Mouse (Mus musculus) kidney, postnatal 14 days (tissue): ENCODE results near the gene Vmn1r188.
"Not testable (repeated sequence)": the region's sequence is repeated elsewhere in the genome, so short reads cannot be mapped to it uniquely, and the experiment has no call there.

ENCODE experiments used
- DNase-seq: peaks from one replicate; pipeline ENCODE4 v3.0.0; 2022; ENCODE audit warnings: mixed read lengths

The Vmn1r188 gene

GRCm38 (mm10) chr13:22084140-22084539, at the start of gene Vmn1r188:
Gene Vmn1r188 (plus strand): TSS chr13:22084440.
- DNase-seq, result not testable (repeated sequence)

- peak; percentile 52 for DNase-seq
These were observed 49.6 kb upstream of the Vmn1r188 start for GRCm38 (mm10) chr13:22034443-22035266.

GRCm38 (mm10) chr13:22035267-22036148, 48.7 kb upstream of the Vmn1r188 start, which contains the start of the genes Hist1h2ah and Hist1h2bk:
Gene Hist1h2ah (minus strand): TSS chr13:22035568.
Gene Hist1h2bk (plus strand): TSS chr13:22035870.
- peak; percentile 90 for DNase-seq

- no peak for DNase-seq
These were observed 47.9 kb upstream of the Vmn1r188 start for GRCm38 (mm10) chr13:22036149-22036956.

- no peak for DNase-seq
These were observed 47.3 kb upstream of the Vmn1r188 start for GRCm38 (mm10) chr13:22036986-22037385.

- no peak for DNase-seq
These were observed 46.8 kb upstream of the Vmn1r188 start for GRCm38 (mm10) chr13:22037415-22037814.

GRCm38 (mm10) chr13:22039364-22039763, 44.9 kb upstream of the Vmn1r188 start:
- no peak for DNase-seq

GRCm38 (mm10) chr13:22039951-22040463, 44.2 kb upstream of the Vmn1r188 start:
- no peak for DNase-seq

- DNase-seq, result no peak
These were observed 43.6 kb upstream of the Vmn1r188 start for GRCm38 (mm10) chr13:22040464-22041141.

- DNase-seq, result peak; percentile 95
These were observed 43.1 kb upstream of the Vmn1r188 start, which contains the start of gene Hist1h4i for GRCm38 (mm10) chr13:22041142-22041536. Gene Hist1h4i (minus strand): TSS chr13:22041362.

GRCm38 (mm10) chr13:22041651-22042567, 42.3 kb upstream of the Vmn1r188 start:
- no peak for DNase-seq

GRCm38 (mm10) chr13:22042568-22043502, 41.4 kb upstream of the Vmn1r188 start, which contains the start of the genes Hist1h2ag and Hist1h2bj:
Gene Hist1h2ag (minus strand): TSS chr13:22042944.
Gene Hist1h2bj (plus strand): TSS chr13:22043214.
- peak; percentile 95 for DNase-seq

GRCm38 (mm10) chr13:22043503-22044431, 40.5 kb upstream of the Vmn1r188 start:
- peak; percentile 28 for DNase-seq

GRCm38 (mm10) chr13:22044432-22045155, 39.6 kb upstream of the Vmn1r188 start:
- no peak for DNase-seq

- no peak for DNase-seq
These were observed 38.9 kb upstream of the Vmn1r188 start for GRCm38 (mm10) chr13:22045311-22045710.

GRCm38 (mm10) chr13:22049041-22049440, 35.2 kb upstream of the Vmn1r188 start:
- DNase-seq, result no peak

- DNase-seq, result no peak
These were observed 34.4 kb upstream of the Vmn1r188 start for GRCm38 (mm10) chr13:22049737-22050440.
